Mouse (Mus musculus) testis, adult 2 months (tissue): Measurements from ENCODE around the gene Pex5.
"Not testable (repeated sequence)": the region's sequence is repeated elsewhere in the genome, so short reads cannot be mapped to it uniquely, and the experiment has no call there.

ENCODE experiments used
- CTCF ChIP-seq: fragments of 200-500 bp; IDR thresholded peaks from 2 replicates; pipeline ENCODE4 v1.5.1; 2012; ENCODE audit warnings: low read depth, mild to moderate bottlenecking, inconsistent platforms, low read length, moderate library complexity; ENCODE audit not compliant: control insufficient read depth, insufficient read depth, insufficient replicate concordance
- POLR2A ChIP-seq: fragments of 200-500 bp; IDR thresholded peaks from 2 replicates; pipeline ENCODE4 v1.6.1; 2012; ENCODE audit warnings: low read depth, mild to moderate bottlenecking, inconsistent platforms, low read length, moderate library complexity; ENCODE audit not compliant: control insufficient read depth

DNA sequence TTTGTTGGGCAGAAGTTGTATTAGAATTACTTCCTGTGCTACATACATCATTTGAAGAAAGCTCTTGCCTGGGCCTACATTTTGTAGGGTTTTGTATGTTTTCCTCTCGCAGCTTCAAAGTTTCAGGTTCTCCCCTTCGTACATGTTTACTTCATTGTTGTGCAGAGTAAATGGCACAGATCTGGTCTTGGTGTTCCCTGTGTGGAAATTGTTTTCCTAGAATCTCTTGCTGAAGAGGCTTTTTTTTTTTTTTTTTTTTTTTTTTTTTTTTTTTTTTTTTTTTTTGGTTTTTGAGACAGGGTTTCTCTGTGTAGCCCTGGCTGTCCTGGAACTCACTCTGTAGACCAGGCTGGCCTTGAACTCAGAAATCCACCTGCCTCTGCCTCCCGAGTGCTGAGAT is 19.9 kb downstream of the Pex5 start:
- TF ChIP-seq CTCF, POLR2A: not testable (repeated sequence)
